ENCODE assay signal across 12 mouse cellular contexts in the genomic region with DNA sequence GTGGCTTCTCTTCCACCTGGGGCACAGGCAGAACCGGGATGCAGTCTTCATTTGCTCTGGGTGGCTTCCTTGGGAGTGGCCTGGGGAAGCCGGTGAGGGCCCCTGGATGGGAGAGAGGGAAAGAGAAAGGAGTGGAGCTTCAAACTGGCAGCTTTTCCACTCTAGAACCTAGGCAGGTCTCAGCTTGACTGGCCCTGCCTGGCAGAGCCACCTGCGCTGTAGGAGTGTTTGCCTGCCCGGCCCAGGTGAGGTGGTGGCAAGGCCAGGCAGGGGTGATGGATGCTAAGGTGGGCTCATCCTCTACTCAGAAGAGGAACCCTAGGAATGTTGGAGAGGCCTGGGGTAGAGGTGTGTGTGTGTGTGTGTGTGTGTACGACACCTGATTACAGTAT. TPM values are rescaled to one million over a fixed set of nuclear protein-coding genes. Genes with fewer than 3 reads are reported as not detected.
DNase-seq lines count a peak whose midpoint lies in the region; ATAC-seq and TF ChIP-seq lines count a peak whose summit lies in the region.
"Had no signal": no experiment of that assay in that cellular context is flagged by ENCODE, and none has a peak within 500 bp of the region (broad histone marks: within the 10 kb centered on the region; RNA-seq: fewer than 3 reads in every experiment).

No protein-coding gene starts in this region.

- ATAC-seq in heart, embryonic 15.5 days (replicated peaks; ENCODE audit: insufficient number of reproducible peaks, insufficient read depth, low FRiP score, low read depth): no peak
- ATAC-seq in embryonic facial prominence, embryonic 15.5 days (ENCODE audit: insufficient number of reproducible peaks, low FRiP score, low TSS enrichment, low read depth): no peak
- no peak for ATAC-seq in liver, embryonic 15.5 days (ENCODE audit: insufficient read depth)

- H3K9me3 ChIP-seq in heart, embryonic 15.5 days (replicated peaks): no peaks in the 10 kb centered on the region
- no peaks in the 10 kb centered on the region for H3K9me3 ChIP-seq in embryonic facial prominence, embryonic 15.5 days (replicated peaks)
- no peaks in the 10 kb centered on the region for H3K9me3 ChIP-seq in liver, embryonic 15.5 days (replicated peaks)

- no peak for DNase-seq in heart, postnatal 14 days
- no peak for DNase-seq in lung, adult 2 months
- no peak for DNase-seq in lung, postnatal 14 days
- DNase-seq in embryo, embryonic 10 days (ENCODE audit: low spot score): no peak
- no peak for DNase-seq in left cerebral cortex, adult 18-20 months (ENCODE audit: low spot score in 2 of 2)
- DNase-seq: thymus, adult 18-20 months had no signal

- H3K4me3 ChIP-seq in heart, embryonic 15.5 days: peak overlapping the region; percentile 35
- H3K4me3 ChIP-seq in lung, adult 2 months (replicated peaks; ENCODE audit: extremely low read depth, low read depth, low read length): peak overlapping the region; percentile 70
- H3K4me3 ChIP-seq in embryonic facial prominence, embryonic 15.5 days (replicated peaks): peak overlapping the region; percentile 37
- peak overlapping the region; percentile 30 for H3K4me3 ChIP-seq in liver, embryonic 15.5 days (replicated peaks)

- no peak for TF ChIP-seq POLR2A in lung, adult 2 months (IDR thresholded peaks at IDR 0.05; ENCODE audit: borderline replicate concordance, extremely low read depth, low read depth, low read length)

- no peaks in the 10 kb centered on the region for H3K36me3 ChIP-seq in heart, embryonic 15.5 days
- H3K36me3 ChIP-seq in embryonic facial prominence, embryonic 15.5 days: no peaks in the 10 kb centered on the region
- H3K36me3 ChIP-seq in liver, embryonic 15.5 days (replicated peaks): no peaks in the 10 kb centered on the region

- peak overlapping the region; percentile 54; the same call in 1 of the 2 replicates for H3K27ac ChIP-seq in heart, embryonic 15.5 days
- H3K27ac ChIP-seq in embryonic facial prominence, embryonic 15.5 days (replicated peaks): peak overlapping the region; percentile 87
- peak overlapping the region; percentile 6; the same call in 1 of the 2 replicates for H3K27ac ChIP-seq in liver, embryonic 15.5 days (replicated peaks)

- no peak for TF ChIP-seq CTCF in lung, adult 2 months (IDR thresholded peaks at IDR 0.05; ENCODE audit: insufficient read depth, low read length)

- peak overlapping the region; percentile 29 for H3K9ac ChIP-seq in heart, embryonic 15.5 days
- no peak overlapping the region for H3K9ac ChIP-seq in embryonic facial prominence, embryonic 15.5 days
- H3K9ac ChIP-seq in liver, embryonic 15.5 days: peak overlapping the region; percentile 25; the same call in 1 of the 2 replicates

- H3K4me2 ChIP-seq in heart, embryonic 15.5 days: peak overlapping the region; percentile 45
- H3K4me2 ChIP-seq in embryonic facial prominence, embryonic 15.5 days (replicated peaks): peak overlapping the region; percentile 41
- H3K4me2 ChIP-seq in liver, embryonic 15.5 days: peak overlapping the region; percentile 48
- H3K4me2 ChIP-seq: heart, embryonic 11.5 days had no signal

- H3K27me3 ChIP-seq in heart, embryonic 15.5 days: no peaks in the 10 kb centered on the region
- H3K27me3 ChIP-seq in embryonic facial prominence, embryonic 15.5 days: no peaks in the 10 kb centered on the region
- no peaks in the 10 kb centered on the region for H3K27me3 ChIP-seq in liver, embryonic 15.5 days

- WGBS in heart, embryonic 15.5 days: 73% methylated on average over 5 of the region's 5 CpGs
- 67% methylated on average over 5 of the region's 5 CpGs for WGBS in lung, adult 2 months
- WGBS in embryonic facial prominence, embryonic 15.5 days: 45% methylated on average over 5 of the region's 5 CpGs
- 61% methylated on average over 5 of the region's 5 CpGs for WGBS in liver, embryonic 15.5 days (ENCODE audit: insufficient replicate concordance)

- H3K4me1 ChIP-seq in heart, embryonic 15.5 days (replicated peaks): peaks cover 9% of the 10 kb centered on the region
- H3K4me1 ChIP-seq in lung, adult 2 months (ENCODE audit: control insufficient read depth, insufficient read depth, low read length): peaks cover 11% of the 10 kb centered on the region
- H3K4me1 ChIP-seq in embryonic facial prominence, embryonic 15.5 days: peaks cover 31% of the 10 kb centered on the region
- H3K4me1 ChIP-seq in liver, embryonic 15.5 days (replicated peaks): no peaks in the 10 kb centered on the region

- intact Hi-C loops in heart, postnatal 14 days (cut with DNase I): no loop called here

RNA-seq across cellular contexts. Expression of gene S100a16, which starts 0.8 kb away (rescaled TPM):
- 89.3 and 103 TPM in 2 replicates for polyA plus RNA-seq in heart, embryonic 15.5 days (2015; fragmentation: Nextera tagmentation; extraction: Ambion mirVana)
- 10 to 100 TPM; 77.3 to 86.0 TPM for total RNA-seq in heart, postnatal 14 days (2021)
- polyA plus RNA-seq in lung, adult 2 months (2012; rRNA removed): 180 and 274 TPM in 2 replicates
- 321 and 322 TPM in 2 replicates for polyA plus RNA-seq in embryonic facial prominence, embryonic 15.5 days (2015; fragmentation: Nextera tagmentation; extraction: Ambion mirVana)
- polyA plus RNA-seq in liver, embryonic 15.5 days (2015; fragmentation: Nextera tagmentation; extraction: Ambion mirVana): 32.3 and 34.4 TPM in 2 replicates
- total RNA-seq in left cerebral cortex, adult 18-20 months (2021): 10 to 100 TPM; 75.6 to 80.4 TPM
- total RNA-seq: CH12.LX; megakaryocyte progenitor cell, adult 5-6 weeks had no signal

RNA-seq across cellular contexts. Expression of gene S100a14, which starts 11.2 kb away (rescaled TPM):
- 1.1 and 7.5 TPM in 2 replicates for polyA plus RNA-seq in heart, embryonic 15.5 days (2015; fragmentation: Nextera tagmentation; extraction: Ambion mirVana)
- 1 to 10 TPM in 1 of 2 experiments, under 1 TPM in 1; 0.74 to 1.7 TPM for total RNA-seq in heart, postnatal 14 days (2021)
- 1.7 and 32.5 TPM in 2 replicates for polyA plus RNA-seq in lung, adult 2 months (2012; rRNA removed)
- polyA plus RNA-seq in embryonic facial prominence, embryonic 15.5 days (2015; fragmentation: Nextera tagmentation; extraction: Ambion mirVana): 134 and 141 TPM in 2 replicates
- polyA plus RNA-seq in liver, embryonic 15.5 days (2015; fragmentation: Nextera tagmentation; extraction: Ambion mirVana): not detected in 2 replicates
- under 1 TPM; 0.52 to 0.70 TPM for total RNA-seq in left cerebral cortex, adult 18-20 months (2021)
- total RNA-seq: CH12.LX had no signal
- polyA plus RNA-seq: heart, embryonic 11.5 days had no signal

RNA-seq across cellular contexts. Expression of gene S100a3, which starts 22.5 kb away (rescaled TPM):
- polyA plus RNA-seq in heart, embryonic 15.5 days (2015; fragmentation: Nextera tagmentation; extraction: Ambion mirVana): 0.08 and 1.7 TPM in 2 replicates
- not detected for total RNA-seq in heart, postnatal 14 days (2021)
- polyA plus RNA-seq in lung, adult 2 months (2012; rRNA removed): 1.0 and 2.3 TPM in 2 replicates
- polyA plus RNA-seq in embryonic facial prominence, embryonic 15.5 days (2015; fragmentation: Nextera tagmentation; extraction: Ambion mirVana): 35.0 and 74.2 TPM in 2 replicates
- not detected in 2 replicates for polyA plus RNA-seq in liver, embryonic 15.5 days (2015; fragmentation: Nextera tagmentation; extraction: Ambion mirVana)
- total RNA-seq in left cerebral cortex, adult 18-20 months (2021): 1 to 10 TPM in 1 of 2 experiments, under 1 TPM in 1; 0.96 to 1.6 TPM
- total RNA-seq: CH12.LX; megakaryocyte progenitor cell, adult 5-6 weeks had no signal

RNA-seq across cellular contexts. Expression of gene S100a13, which starts 23.7 kb away (rescaled TPM):
- polyA plus RNA-seq in heart, embryonic 15.5 days (2015; fragmentation: Nextera tagmentation; extraction: Ambion mirVana): 73.0 and 94.1 TPM in 2 replicates
- total RNA-seq in heart, postnatal 14 days (2021): 10 to 100 TPM; 29.1 to 29.8 TPM
- 81.0 and 103 TPM in 2 replicates for polyA plus RNA-seq in lung, adult 2 months (2012; rRNA removed)
- 45.9 and 51.8 TPM in 2 replicates for polyA plus RNA-seq in embryonic facial prominence, embryonic 15.5 days (2015; fragmentation: Nextera tagmentation; extraction: Ambion mirVana)
- 16.1 and 18.9 TPM in 2 replicates for polyA plus RNA-seq in liver, embryonic 15.5 days (2015; fragmentation: Nextera tagmentation; extraction: Ambion mirVana)
- total RNA-seq in left cerebral cortex, adult 18-20 months (2021): 10 to 100 TPM; 19.2 to 20.4 TPM

RNA-seq across cellular contexts. Expression of gene S100a1, which starts 23.7 kb away (rescaled TPM):
- 247 and 315 TPM in 2 replicates for polyA plus RNA-seq in heart, embryonic 15.5 days (2015; fragmentation: Nextera tagmentation; extraction: Ambion mirVana)
- total RNA-seq in heart, postnatal 14 days (2021): 100 to 1,000 TPM; 516 to 570 TPM
- polyA plus RNA-seq in lung, adult 2 months (2012; rRNA removed): 149 and 169 TPM in 2 replicates
- 52.3 and 63.7 TPM in 2 replicates for polyA plus RNA-seq in embryonic facial prominence, embryonic 15.5 days (2015; fragmentation: Nextera tagmentation; extraction: Ambion mirVana)
- polyA plus RNA-seq in liver, embryonic 15.5 days (2015; fragmentation: Nextera tagmentation; extraction: Ambion mirVana): 24.3 and 24.4 TPM in 2 replicates
- total RNA-seq in left cerebral cortex, adult 18-20 months (2021): 100 to 1,000 TPM; 127 to 133 TPM

Comparison
In these comparisons a context has a peak if more than half of its experiments do, and no peak if none do; other contexts are left out.
1. H3K27ac ChIP-seq: peak in every context shown above with its lines; median percentile 87 in embryonic facial prominence, embryonic 15.5 days; 54 in heart, embryonic 15.5 days; 6 in liver, embryonic 15.5 days.
2. RNA of gene S100a3, which starts 22.5 kb away (polyA plus RNA-seq): 35.0 to 74.2 TPM in embryonic facial prominence, embryonic 15.5 days; 1.0 to 2.3 TPM in lung, adult 2 months, 0.08 to 1.7 TPM in heart, embryonic 15.5 days and not detected in liver, embryonic 15.5 days; every median in the first group is over 10 times any median in the second.
3. Peak in every context shown above with its lines, with median percentiles within 50 percentile points of each other: H3K4me2 ChIP-seq and H3K4me3 ChIP-seq.